Mouse (Mus musculus): Measurements from ENCODE around the gene Paip2b. TPM values are rescaled to one million over a fixed set of nuclear protein-coding genes. Genes with fewer than 3 reads are reported as not detected.

Paip2b gene
- polyA plus RNA-seq, 2 experiments: 18.2 to 36.3 TPM

DNA sequence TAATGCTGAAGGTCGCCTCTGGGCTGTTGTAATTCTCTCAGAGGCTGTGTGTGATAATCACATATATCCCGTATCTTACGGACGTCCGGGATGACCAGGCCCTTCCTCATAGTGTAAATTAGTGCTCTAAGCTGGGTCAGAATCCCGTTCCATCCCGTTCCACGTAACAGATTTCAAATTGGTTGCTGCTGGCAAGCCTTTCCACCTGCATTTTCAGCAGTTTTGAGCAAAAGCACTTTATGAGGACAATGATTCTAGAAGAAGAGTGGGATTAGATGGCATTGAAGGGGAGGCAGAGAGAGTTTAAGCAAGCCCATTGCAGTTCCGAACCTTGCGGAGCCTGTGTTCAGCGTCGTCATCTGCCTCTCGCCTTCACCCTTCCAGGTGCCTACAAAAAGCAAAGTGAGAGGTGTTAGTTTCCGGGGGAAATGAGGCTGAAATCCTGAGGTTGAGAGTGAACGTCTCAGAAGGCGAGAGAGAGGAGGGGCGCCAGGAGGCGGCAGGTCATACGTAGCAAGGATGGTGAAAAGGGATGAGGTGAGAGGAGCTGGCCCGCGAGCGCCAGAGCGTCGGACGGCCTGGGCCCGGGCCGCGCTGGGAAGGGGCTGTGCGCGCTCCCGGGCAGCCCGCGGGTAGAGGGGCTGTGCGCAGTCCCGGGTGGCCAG lies 468 bp downstream of the Paip2b start:
- no peak for TF ChIP-seq POLR2A (IDR thresholded peaks at IDR 0.05; ENCODE audit: borderline replicate concordance, extremely low read depth, insufficient read depth, insufficient read length)
- no peaks in the 10 kb centered on the region for H3K9me3 ChIP-seq (ENCODE audit: control insufficient read depth, low read length)
- H3K4me1 ChIP-seq (ENCODE audit: control insufficient read depth, insufficient read depth, low read length): peaks cover 7% of the 10 kb centered on the region
- under 1% methylated on average over 33 of the region's 35 CpGs for WGBS
- ATAC-seq (ENCODE audit: low FRiP score, low read depth) (peak; percentile 71), DNase-seq (ENCODE audit: low spot score) (no peak)
- peak overlapping the region; percentile 74 for H3K4me3 ChIP-seq (replicated peaks; ENCODE audit: low read length)
- H3K27ac ChIP-seq (replicated peaks; ENCODE audit: low read depth, low read length): peak overlapping the region; percentile 87
- no peaks in the 10 kb centered on the region for H3K36me3 ChIP-seq (ENCODE audit: control insufficient read depth, insufficient read depth, low read length)
- peak overlapping the region; percentile 82 for H3K9ac ChIP-seq (ENCODE audit: low read depth, low read length, severe bottlenecking)
- H3K27me3 ChIP-seq (ENCODE audit: control insufficient read depth, insufficient read depth, low read length): no peaks in the 10 kb centered on the region
- H3K4me2 ChIP-seq (replicated peaks; ENCODE audit: low read depth, low read length, severe bottlenecking): peak overlapping the region; percentile 87

DNA sequence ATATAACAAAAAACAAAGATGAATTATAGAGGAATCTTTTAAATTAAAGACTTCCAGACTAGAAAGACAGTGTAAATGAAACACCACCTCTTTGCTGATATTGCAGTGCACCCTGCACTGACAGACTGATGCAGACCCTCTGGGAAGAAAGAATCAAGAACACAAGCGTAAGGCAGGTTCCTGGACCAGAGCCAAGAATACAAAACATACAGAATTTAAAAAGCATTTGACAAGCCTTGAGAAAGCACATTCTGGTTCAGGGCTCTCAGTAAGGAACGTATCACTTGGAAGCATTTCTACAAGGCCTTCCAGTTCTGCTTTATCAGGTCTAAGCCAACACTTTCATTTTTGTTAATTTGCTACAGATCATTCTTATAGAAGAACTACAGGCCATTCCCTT lies 9.7 kb downstream of the Paip2b start:
- no peaks in the 10 kb centered on the region for H3K27me3 ChIP-seq (ENCODE audit: control insufficient read depth, insufficient read depth, low read length)
- 0 out of 2 replicates have a peak, but pooled peaks cover 4% of the 10 kb centered on the region for H3K9me3 ChIP-seq (ENCODE audit: control insufficient read depth, low read length)
- ATAC-seq (ENCODE audit: low FRiP score, low read depth) (no peak), DNase-seq (ENCODE audit: low spot score) (no peak)
- H3K4me2 ChIP-seq (replicated peaks; ENCODE audit: low read depth, low read length, severe bottlenecking): no peak overlapping the region
- H3K36me3 ChIP-seq (ENCODE audit: control insufficient read depth, insufficient read depth, low read length): no peaks in the 10 kb centered on the region; the same call in 1 of the 2 replicates
- no peak overlapping the region for H3K4me3 ChIP-seq (replicated peaks; ENCODE audit: low read length)
- no peak overlapping the region for H3K9ac ChIP-seq (ENCODE audit: low read depth, low read length, severe bottlenecking)
- no peak overlapping the region for H3K27ac ChIP-seq (replicated peaks; ENCODE audit: low read depth, low read length)
- 38% methylated on average over 2 of the region's 2 CpGs for WGBS
- no peaks in the 10 kb centered on the region for H3K4me1 ChIP-seq (ENCODE audit: control insufficient read depth, insufficient read depth, low read length)
- no peak for TF ChIP-seq POLR2A (IDR thresholded peaks at IDR 0.05; ENCODE audit: borderline replicate concordance, extremely low read depth, insufficient read depth, insufficient read length)

DNA sequence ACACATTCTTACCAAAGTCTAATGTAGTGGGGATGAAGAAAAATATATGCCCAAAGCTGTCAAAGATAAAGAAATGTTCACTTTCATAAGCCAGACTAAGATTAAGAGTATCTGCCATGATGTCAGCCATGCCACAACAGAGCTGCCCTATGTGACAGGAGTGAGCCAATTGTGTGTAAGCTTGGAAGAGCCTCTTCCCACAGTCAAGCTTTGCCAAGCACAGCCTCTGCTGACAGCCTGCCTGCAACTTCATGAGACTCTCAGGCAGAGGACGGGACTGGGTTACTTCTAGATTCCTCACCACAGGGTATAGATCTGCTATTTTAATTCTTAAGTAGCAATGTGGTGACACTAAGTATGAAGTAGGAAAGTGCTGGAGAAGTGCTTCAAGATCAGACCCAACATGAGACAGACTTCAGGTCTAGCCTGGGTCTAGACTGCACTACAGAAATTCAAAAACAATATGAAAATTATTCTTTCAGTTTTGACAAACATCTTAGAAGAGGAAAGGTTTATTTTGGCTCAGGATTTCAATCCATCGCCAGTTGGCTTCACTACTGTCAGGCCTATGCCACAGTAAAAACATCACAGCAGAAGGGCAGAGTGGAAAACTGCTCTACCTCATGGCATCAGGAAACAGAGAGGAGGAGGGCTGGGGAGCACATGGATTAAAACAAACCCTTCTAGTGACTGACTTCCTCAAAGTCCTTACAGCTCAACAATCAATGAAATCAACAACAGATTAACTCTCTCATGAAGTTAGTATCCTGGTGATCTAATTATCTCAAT lies 10.6 kb downstream of the Paip2b start:
- H3K4me2 ChIP-seq (replicated peaks; ENCODE audit: low read depth, low read length, severe bottlenecking): no peak overlapping the region
- H3K9ac ChIP-seq (ENCODE audit: low read depth, low read length, severe bottlenecking): no peak overlapping the region
- H3K9me3 ChIP-seq (ENCODE audit: control insufficient read depth, low read length): 0 out of 2 replicates have a peak, but pooled peaks cover 4% of the 10 kb centered on the region
- H3K4me3 ChIP-seq (replicated peaks; ENCODE audit: low read length): no peak overlapping the region
- no peaks in the 10 kb centered on the region for H3K27me3 ChIP-seq (ENCODE audit: control insufficient read depth, insufficient read depth, low read length)
- no peak overlapping the region for H3K27ac ChIP-seq (replicated peaks; ENCODE audit: low read depth, low read length)
- 77% methylated on average over 2 of the region's 2 CpGs for WGBS
- DNase-seq (ENCODE audit: low spot score) (no peak), ATAC-seq (ENCODE audit: low FRiP score, low read depth) (no peak)
- TF ChIP-seq POLR2A (IDR thresholded peaks at IDR 0.05; ENCODE audit: borderline replicate concordance, extremely low read depth, insufficient read depth, insufficient read length): no peak
- no peaks in the 10 kb centered on the region; the same call in 1 of the 2 replicates for H3K36me3 ChIP-seq (ENCODE audit: control insufficient read depth, insufficient read depth, low read length)
- H3K4me1 ChIP-seq (ENCODE audit: control insufficient read depth, insufficient read depth, low read length): no peaks in the 10 kb centered on the region

DNA sequence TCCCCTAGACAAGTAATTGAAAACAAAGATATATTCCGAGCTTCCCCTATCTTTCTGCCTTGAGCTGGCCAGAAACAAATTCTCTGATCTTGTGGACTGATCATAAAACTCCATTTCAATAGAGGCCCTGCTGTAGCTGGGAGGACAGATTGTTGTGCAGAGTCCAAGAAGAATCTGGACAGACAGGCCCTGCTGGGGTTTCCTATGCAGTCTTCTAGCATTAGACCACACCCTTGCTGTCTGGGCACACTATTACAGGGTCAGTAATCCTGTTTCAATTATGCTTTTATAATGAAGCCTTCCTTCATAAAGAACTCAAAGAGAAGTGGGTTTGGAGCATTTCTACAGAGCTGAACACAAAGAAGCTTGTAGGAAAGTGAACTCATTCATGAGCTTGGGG lies 12.5 kb downstream of the Paip2b start:
- H3K36me3 ChIP-seq (ENCODE audit: control insufficient read depth, insufficient read depth, low read length): peaks cover 4% of the 10 kb centered on the region
- H3K27ac ChIP-seq (replicated peaks; ENCODE audit: low read depth, low read length): no peak overlapping the region
- ATAC-seq (ENCODE audit: low FRiP score, low read depth) (no peak), DNase-seq (ENCODE audit: low spot score) (no peak)
- TF ChIP-seq POLR2A (IDR thresholded peaks at IDR 0.05; ENCODE audit: borderline replicate concordance, extremely low read depth, insufficient read depth, insufficient read length): no peak
- WGBS: 81% methylated on average over 1 of the region's 1 CpGs
- 0 out of 2 replicates have a peak, but pooled peaks cover 4% of the 10 kb centered on the region for H3K9me3 ChIP-seq (ENCODE audit: control insufficient read depth, low read length)
- no peak overlapping the region for H3K4me2 ChIP-seq (replicated peaks; ENCODE audit: low read depth, low read length, severe bottlenecking)
- no peak overlapping the region for H3K9ac ChIP-seq (ENCODE audit: low read depth, low read length, severe bottlenecking)
- no peak overlapping the region for H3K4me3 ChIP-seq (replicated peaks; ENCODE audit: low read length)
- no peaks in the 10 kb centered on the region for H3K4me1 ChIP-seq (ENCODE audit: control insufficient read depth, insufficient read depth, low read length)
- H3K27me3 ChIP-seq (ENCODE audit: control insufficient read depth, insufficient read depth, low read length): no peaks in the 10 kb centered on the region

DNA sequence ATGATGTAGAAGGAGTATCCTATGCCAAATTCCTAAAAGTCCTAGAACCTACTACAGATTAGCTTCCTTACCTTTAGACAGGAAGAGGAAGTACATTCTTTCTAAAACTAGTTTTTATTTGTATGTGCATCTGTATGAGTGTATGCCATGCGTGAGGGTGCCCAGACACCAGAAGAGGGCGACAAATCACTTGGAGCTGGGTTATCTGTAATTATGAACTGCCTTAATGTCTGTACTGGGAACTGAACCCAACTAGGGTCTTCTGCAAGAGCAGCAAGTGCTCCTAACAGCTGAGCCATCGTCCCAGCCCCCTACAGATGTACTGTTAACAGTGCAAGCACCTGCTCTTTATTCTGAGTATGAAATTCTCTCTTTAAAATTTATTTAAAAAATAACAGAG lies 15.7 kb downstream of the Paip2b start:
- WGBS: 92% methylated on average over 3 of the region's 3 CpGs
- H3K36me3 ChIP-seq (ENCODE audit: control insufficient read depth, insufficient read depth, low read length): peaks cover 30% of the 10 kb centered on the region

More for the DNA sequence above, 15.7 kb downstream of the Paip2b start:
- Histone ChIP-seq H3K4me3 (replicated peaks; ENCODE audit: low read length) (no peak overlapping the region), H3K9ac (ENCODE audit: low read depth, low read length, severe bottlenecking) (no peak overlapping the region), H3K9me3 (ENCODE audit: control insufficient read depth, low read length) (0 out of 2 replicates have a peak, but pooled peaks cover 4% of the 10 kb centered on the region), H3K4me2 (replicated peaks; ENCODE audit: low read depth, low read length, severe bottlenecking) (no peak overlapping the region), H3K27ac (replicated peaks; ENCODE audit: low read depth, low read length) (no peak overlapping the region), H3K4me1 (ENCODE audit: control insufficient read depth, insufficient read depth, low read length) (no peaks in the 10 kb centered on the region), H3K27me3 (ENCODE audit: control insufficient read depth, insufficient read depth, low read length) (no peaks in the 10 kb centered on the region)
- no peak for ATAC-seq (ENCODE audit: low FRiP score, low read depth)
- TF ChIP-seq POLR2A (IDR thresholded peaks at IDR 0.05; ENCODE audit: borderline replicate concordance, extremely low read depth, insufficient read depth, insufficient read length): no peak
- DNase-seq (ENCODE audit: low spot score): no peak

Measured in limb, embryonic 14.5 days (tissue).